Mouse (Mus musculus) midbrain, embryonic 12.5 days (tissue): Measurements from ENCODE around the gene Pih1h3b. TPM values are rescaled to one million over a fixed set of nuclear protein-coding genes. Genes with fewer than 3 reads are reported as not detected.

Experiments
- ATAC-seq: fragments of 200-750 bp; cut with Nextera tagmentation; 2 replicates; pipeline ENCODE4 v1.8.0; 2017; ENCODE audit warnings: low read depth, moderate TSS enrichment, moderate library complexity; ENCODE audit not compliant: low FRiP score
- H3K27ac ChIP-seq: fragments of 300-500 bp; sonication (generic); replicated peaks from 2 replicates; pipeline ENCODE4 v1.5.1; 2016; ENCODE audit warnings: mild to moderate bottlenecking
- H3K27me3 ChIP-seq: fragments of 300-500 bp; sonication (generic); 2 replicates; pipeline ENCODE4 v1.6.1; 2016; ENCODE audit warnings: mild to moderate bottlenecking
- H3K36me3 ChIP-seq: fragments of 300-500 bp; sonication (generic); 2 replicates; pipeline ENCODE4 v1.6.1; 2016
- H3K4me1 ChIP-seq: fragments of 300-500 bp; sonication (generic); 2 replicates; pipeline ENCODE4 v1.6.1; 2016
- H3K4me2 ChIP-seq: fragments of 300-500 bp; sonication (generic); replicated peaks from 2 replicates; pipeline ENCODE4 v1.6.1; 2016; ENCODE audit warnings: mild to moderate bottlenecking, moderate library complexity
- H3K4me3 ChIP-seq: fragments of 300-500 bp; sonication (generic); 2 replicates; pipeline ENCODE4 v1.5.1; 2016; ENCODE audit warnings: mild to moderate bottlenecking
- H3K9ac ChIP-seq: fragments of 300-500 bp; sonication (generic); replicated peaks from 2 replicates; pipeline ENCODE4 v1.6.1; 2016; ENCODE audit warnings: mild to moderate bottlenecking, moderate library complexity
- H3K9me3 ChIP-seq: fragments of 300-500 bp; sonication (generic); 2 replicates; pipeline ENCODE4 v1.6.1; 2016; ENCODE audit warnings: mild to moderate bottlenecking
- WGBS: fragments of 180-500 bp; shearing (Covaris S2); methylation state at CpG from one replicate; pipeline ENCODE4 v1.1.7; 2016; 5-methylcytosine and 5-hydroxymethylcytosine counted together
- polyA plus RNA-seq: library from polyadenylated mRNA; unstranded; fragments of >200 nt; fragmentation: Nextera tagmentation; extraction: Ambion mirVana; gene quantifications from 2 replicates; pipeline ENCODE4 v1.2.1, GENCODE M21; 2016

The Pih1h3b gene
- polyA plus RNA-seq = not detected in 2 replicates

- no peaks in the 10 kb centered on the region for H3K4me1 ChIP-seq
- peak; percentile 86 for ATAC-seq
- H3K27me3 ChIP-seq = peaks cover 26% of the 10 kb centered on the region
- H3K9ac ChIP-seq = no peak within 1 kb of the TSS; the same call in 1 of the 2 replicates
- peak within 1 kb of the TSS; percentile 54 for H3K4me2 ChIP-seq
- no peak within 1 kb of the TSS for H3K27ac ChIP-seq
- no peaks in the 10 kb centered on the region for H3K9me3 ChIP-seq
- H3K36me3 ChIP-seq = no peaks in the 10 kb centered on the region
- peak within 1 kb of the TSS; percentile 42 for H3K4me3 ChIP-seq
- 28% methylated on average over 61 of the region's 64 CpGs for WGBS
Observed at GRCm38 (mm10) chrX:140062135-140062975, at the start of gene Pih1h3b, which contains the start of gene Nup62cl. Gene Pih1h3b, plus strand, starts transcription at chrX:140062879. Gene Nup62cl, minus strand, starts transcription at chrX:140062712.

GRCm38 (mm10) chrX:140060886-140061874 lies 1.5 kb upstream of the Pih1h3b start:
- no peaks in the 10 kb centered on the region for H3K36me3 ChIP-seq
- H3K4me2 ChIP-seq = peak overlapping the region; percentile 54
- H3K9ac ChIP-seq = no peak overlapping the region; the same call in 1 of the 2 replicates
- peak overlapping the region; percentile 42 for H3K4me3 ChIP-seq
- H3K27me3 ChIP-seq = peaks cover 26% of the 10 kb centered on the region
- no peak overlapping the region for H3K27ac ChIP-seq
- no peaks in the 10 kb centered on the region for H3K9me3 ChIP-seq
- ATAC-seq = peak; percentile 34; the same call in 1 of the 2 replicates
- H3K4me1 ChIP-seq = no peaks in the 10 kb centered on the region
- WGBS = 23% methylated on average over 89 of the region's 90 CpGs

GRCm38 (mm10) chrX:140082535-140082934 lies 19.9 kb downstream of the Pih1h3b start:
- no peak for ATAC-seq
- Histone ChIP-seq H3K9ac (no peak overlapping the region), H3K36me3 (no peaks in the 10 kb centered on the region), H3K4me1 (no peaks in the 10 kb centered on the region), H3K4me2 (no peak overlapping the region), H3K9me3 (no peaks in the 10 kb centered on the region), H3K27me3 (peaks cover 11% of the 10 kb centered on the region), H3K4me3 (no peak overlapping the region), H3K27ac (no peak overlapping the region)
- WGBS = 87% methylated on average over 2 of the region's 2 CpGs

GRCm38 (mm10) chrX:140094066-140094465 lies 31.4 kb downstream of the Pih1h3b start:
- 76% methylated on average over 2 of the region's 2 CpGs for WGBS
- no peak for ATAC-seq
- Histone ChIP-seq H3K4me3 (no peak overlapping the region), H3K4me2 (no peak overlapping the region), H3K27ac (no peak overlapping the region), H3K9ac (no peak overlapping the region), H3K4me1 (no peaks in the 10 kb centered on the region), H3K36me3 (no peaks in the 10 kb centered on the region), H3K9me3 (no peaks in the 10 kb centered on the region), H3K27me3 (peaks cover 6% of the 10 kb centered on the region)

Other genes starting within 250 kb of the Pih1h3b start
- 7.6 TPM in 2 replicates for gene Morc4, start 191.2 kb upstream of the Pih1h3b start, polyA plus RNA-seq
- gene Rbm41, start 64.3 kb upstream of the Pih1h3b start, polyA plus RNA-seq = 9.0 and 9.6 TPM in 2 replicates
- 1.2 and 1.9 TPM in 2 replicates for gene Nup62cl, start 167 bp upstream of the Pih1h3b start, polyA plus RNA-seq